Mouse (Mus musculus) forebrain, embryonic 16.5 days (tissue): ENCODE data around the gene Iars2. TPM values are rescaled to one million over a fixed set of nuclear protein-coding genes. Genes with fewer than 3 reads are reported as not detected.

ENCODE experiments used
- ATAC-seq: fragments of 200-750 bp; cut with Nextera tagmentation; 2 replicates; pipeline ENCODE4 v1.8.0; 2017; ENCODE audit warnings: mild to moderate bottlenecking, moderate library complexity
- H3K27ac ChIP-seq: fragments of 300-500 bp; sonication (generic); 2 replicates; pipeline ENCODE4 v1.5.1; 2014; ENCODE audit warnings: low read length, control low read depth
- H3K27me3 ChIP-seq: fragments of 300-500 bp; sonication (generic); replicated peaks from 2 replicates; pipeline ENCODE4 v1.6.1; 2014; ENCODE audit warnings: low read length; ENCODE audit not compliant: control insufficient read depth, insufficient read depth
- H3K36me3 ChIP-seq: fragments of 300-500 bp; sonication (generic); 2 replicates; pipeline ENCODE4 v1.6.1; 2014; ENCODE audit not compliant: control insufficient read depth, insufficient read depth
- H3K4me1 ChIP-seq: fragments of 300-500 bp; sonication (generic); replicated peaks from 2 replicates; pipeline ENCODE4 v1.6.1; 2014; ENCODE audit warnings: low read length; ENCODE audit not compliant: control insufficient read depth, insufficient read depth
- H3K4me2 ChIP-seq: fragments of 300-500 bp; sonication (generic); 2 replicates; pipeline ENCODE4 v1.6.1; 2014; ENCODE audit warnings: mild to moderate bottlenecking, low read length, control low read depth
- H3K4me3 ChIP-seq: fragments of 300-500 bp; sonication (generic); replicated peaks from 2 replicates; pipeline ENCODE4 v1.5.1; 2014; ENCODE audit warnings: mild to moderate bottlenecking, low read length, control low read depth
- H3K9ac ChIP-seq: fragments of 300-500 bp; sonication (generic); replicated peaks from 2 replicates; pipeline ENCODE4 v1.6.1; 2014; ENCODE audit warnings: low read depth, low read length, control low read depth
- H3K9me3 ChIP-seq: fragments of 300-500 bp; sonication (generic); 2 replicates; pipeline ENCODE4 v1.6.1; 2016; ENCODE audit warnings: low read length; ENCODE audit not compliant: control insufficient read depth
- WGBS: fragments of 180-500 bp; shearing (Covaris S2); extraction: QIAGEN DNeasy Blood & Tissue Kit; methylation state at CpG from one replicate; pipeline ENCODE4 v1.1.7; 2014; 5-methylcytosine and 5-hydroxymethylcytosine counted together
- polyA plus RNA-seq: library from polyadenylated mRNA; unstranded; fragments of >200 nt; fragmentation: Nextera tagmentation; extraction: Ambion mirVana; gene quantifications from 2 replicates; pipeline ENCODE4 v1.2.1, GENCODE M21; 2015

The Iars2 gene
- polyA plus RNA-seq, result 18.2 and 23.6 TPM in 2 replicates

DNA sequence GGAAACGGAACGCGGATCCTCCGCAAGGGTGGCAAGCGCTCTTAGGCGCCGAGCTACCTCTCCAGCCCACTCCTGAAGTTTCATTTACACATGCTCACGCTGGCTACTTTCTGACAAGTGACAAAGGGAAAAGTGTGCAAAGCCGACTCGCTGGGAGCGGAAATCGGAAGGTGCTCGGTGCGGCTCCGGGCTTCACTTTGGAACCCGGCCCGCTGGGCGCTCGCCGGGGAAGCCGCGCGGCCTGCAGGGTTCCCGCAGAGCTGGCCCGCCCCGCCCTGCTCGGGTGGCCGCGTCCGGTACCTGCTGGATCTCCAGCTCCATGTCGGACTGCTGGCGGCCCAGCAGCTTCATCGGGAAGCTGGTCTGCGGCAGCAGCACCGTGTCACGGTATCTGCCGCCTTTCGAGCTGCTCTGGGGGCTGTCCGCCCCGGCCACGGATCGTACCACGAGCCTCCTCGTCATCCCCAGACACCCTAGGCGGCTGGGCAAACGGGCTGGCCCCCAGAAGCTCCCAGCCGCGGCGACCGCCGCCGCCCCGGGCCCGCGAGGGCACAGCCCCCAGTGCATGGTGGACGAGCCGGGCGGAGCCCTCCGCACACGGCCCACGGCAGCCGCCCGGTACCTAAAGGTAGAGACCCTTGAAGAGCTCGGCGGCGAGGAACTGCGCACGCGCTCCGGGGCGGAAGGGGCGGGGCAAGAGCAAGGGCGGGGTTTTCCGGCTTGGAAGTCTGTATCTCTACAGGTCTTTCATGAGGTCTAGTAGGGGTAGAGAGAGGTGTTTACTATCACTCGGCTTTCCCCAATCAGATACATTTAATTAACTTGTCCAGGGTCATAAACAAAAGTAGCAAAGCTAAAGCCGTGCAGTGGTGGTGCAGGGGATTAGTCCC, at the start of gene Iars2:
TSS of gene Iars2 (minus strand) at position 676 of the 890 bp plus-strand sequence.
- peak; percentile 92 for ATAC-seq
- Histone ChIP-seq H3K4me3 (peak within 1 kb of the TSS; percentile 89), H3K4me2 (peak within 1 kb of the TSS; percentile 74), H3K9me3 (no peaks in the 10 kb centered on the region), H3K4me1 (peaks cover 21% of the 10 kb centered on the region), H3K27me3 (no peaks in the 10 kb centered on the region), H3K9ac (peak within 1 kb of the TSS; percentile 92), H3K36me3 (peaks cover 8% of the 10 kb centered on the region), H3K27ac (peak within 1 kb of the TSS; percentile 93)
- WGBS, result under 1% methylated on average over 76 of the region's 76 CpGs

DNA sequence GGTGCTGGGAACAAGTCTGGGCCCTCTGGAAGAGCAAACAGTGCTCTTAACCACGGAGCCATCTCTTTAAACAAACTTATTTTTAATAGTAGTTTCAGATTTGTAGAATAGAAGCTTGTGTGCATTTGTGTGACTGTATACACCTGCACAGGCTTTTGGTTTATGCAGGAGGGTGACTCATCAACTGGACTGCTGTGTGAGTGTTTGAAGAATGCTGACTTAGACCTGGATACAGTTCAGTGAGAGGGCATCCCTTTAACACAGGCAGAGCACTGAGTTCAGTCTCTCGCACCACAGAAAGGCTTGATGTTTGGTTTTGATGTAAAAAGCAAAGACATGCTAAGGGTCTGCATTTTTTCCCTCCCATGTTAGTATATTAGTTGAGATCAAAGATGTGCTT, 48.2 kb upstream of the Iars2 start:
- Histone ChIP-seq H3K4me2 (no peak overlapping the region), H3K36me3 (peaks cover 47% of the 10 kb centered on the region)
- no peak for ATAC-seq

DNA sequence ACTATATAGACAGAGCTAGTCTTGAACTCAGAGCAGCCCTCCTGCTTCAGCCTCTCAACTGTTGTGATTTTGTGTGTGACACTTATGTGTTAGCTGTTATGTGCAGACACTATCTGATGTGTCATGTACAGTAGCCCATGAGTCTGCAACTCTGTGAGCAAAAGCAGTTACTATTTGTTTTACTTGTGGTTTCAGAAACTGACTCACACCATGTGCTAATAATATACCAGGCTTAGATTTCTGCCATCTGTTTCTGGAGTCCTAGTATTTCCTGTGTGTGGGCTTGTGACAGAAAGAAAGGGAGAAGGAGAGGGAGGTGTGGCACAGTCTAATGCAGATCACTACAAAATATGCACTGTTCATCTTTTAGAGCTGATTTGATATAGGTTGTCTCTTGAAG, 47.2 kb upstream of the Iars2 start:
- Histone ChIP-seq H3K9me3 (no peaks in the 10 kb centered on the region), H3K27me3 (no peaks in the 10 kb centered on the region), H3K4me3 (no peak overlapping the region), H3K36me3 (peaks cover 46% of the 10 kb centered on the region), H3K4me1 (no peaks in the 10 kb centered on the region), H3K4me2 (no peak overlapping the region), H3K27ac (no peak overlapping the region), H3K9ac (no peak overlapping the region)
- ATAC-seq, result no peak

More for the DNA sequence above, 48.2 kb upstream of the Iars2 start:
- Histone ChIP-seq H3K27me3 (no peaks in the 10 kb centered on the region), H3K4me1 (no peaks in the 10 kb centered on the region), H3K9ac (no peak overlapping the region), H3K9me3 (no peaks in the 10 kb centered on the region), H3K27ac (no peak overlapping the region), H3K4me3 (no peak overlapping the region)
- WGBS, result 89% methylated on average over 2 of the region's 2 CpGs

DNA sequence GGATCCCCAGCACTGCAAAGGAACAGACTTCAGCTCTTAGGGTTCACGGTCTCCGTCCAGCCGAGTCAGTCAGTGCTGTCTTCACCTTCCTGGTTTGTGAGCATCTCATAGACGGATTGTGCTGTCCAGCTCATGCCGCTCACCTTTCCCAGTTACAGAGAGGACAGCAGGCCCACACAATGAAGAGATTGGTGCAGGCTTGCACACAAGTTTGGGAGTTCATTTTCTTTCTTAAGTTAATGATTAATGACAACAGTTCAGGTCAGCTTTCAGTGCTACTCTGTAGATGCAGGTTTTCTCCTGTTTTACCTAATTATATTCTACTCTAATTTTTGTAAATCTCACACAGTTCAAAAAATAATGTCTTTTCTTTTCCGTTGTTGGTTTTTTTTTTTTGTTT, 40.8 kb upstream of the Iars2 start:
- H3K27me3 ChIP-seq, result no peaks in the 10 kb centered on the region
- peaks cover 21% of the 10 kb centered on the region for H3K36me3 ChIP-seq

DNA sequence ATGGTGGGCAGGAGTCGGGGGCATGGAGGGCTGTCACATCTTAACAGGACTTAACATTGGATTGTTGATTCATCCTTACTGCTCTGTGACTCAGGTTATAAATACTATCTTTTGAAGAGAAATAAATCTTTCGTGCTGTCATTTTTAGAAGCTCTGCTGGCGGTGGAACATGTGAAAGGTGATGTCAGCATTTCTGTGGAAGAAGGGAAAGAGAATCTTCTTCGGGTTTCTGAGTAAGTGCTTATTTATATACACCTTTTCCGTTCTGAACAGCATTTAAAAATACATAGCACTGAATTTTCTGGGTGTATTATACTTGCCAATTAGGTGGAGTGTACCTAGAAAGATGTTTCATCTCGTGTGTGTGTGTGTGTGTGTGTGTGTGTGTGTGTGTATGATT, 38.2 kb upstream of the Iars2 start:
- H3K4me3 ChIP-seq, result no peak overlapping the region
- H3K27ac ChIP-seq, result no peak overlapping the region
- no peak overlapping the region for H3K4me2 ChIP-seq
- 89% methylated on average over 6 of the region's 6 CpGs for WGBS
- no peaks in the 10 kb centered on the region for H3K9me3 ChIP-seq
- no peaks in the 10 kb centered on the region for H3K27me3 ChIP-seq
- peaks cover 20% of the 10 kb centered on the region for H3K4me1 ChIP-seq
- ATAC-seq, result no peak
- H3K36me3 ChIP-seq, result peaks cover 13% of the 10 kb centered on the region
- no peak overlapping the region for H3K9ac ChIP-seq

More for the DNA sequence above, 40.8 kb upstream of the Iars2 start:
- Histone ChIP-seq H3K27ac (no peak overlapping the region), H3K4me2 (no peak overlapping the region), H3K4me3 (no peak overlapping the region), H3K9me3 (no peaks in the 10 kb centered on the region), H3K4me1 (peaks cover 9% of the 10 kb centered on the region; the same call in 1 of the 2 replicates), H3K9ac (no peak overlapping the region)
- ATAC-seq, result no peak
- WGBS, result 98% methylated on average over 6 of the region's 6 CpGs

DNA sequence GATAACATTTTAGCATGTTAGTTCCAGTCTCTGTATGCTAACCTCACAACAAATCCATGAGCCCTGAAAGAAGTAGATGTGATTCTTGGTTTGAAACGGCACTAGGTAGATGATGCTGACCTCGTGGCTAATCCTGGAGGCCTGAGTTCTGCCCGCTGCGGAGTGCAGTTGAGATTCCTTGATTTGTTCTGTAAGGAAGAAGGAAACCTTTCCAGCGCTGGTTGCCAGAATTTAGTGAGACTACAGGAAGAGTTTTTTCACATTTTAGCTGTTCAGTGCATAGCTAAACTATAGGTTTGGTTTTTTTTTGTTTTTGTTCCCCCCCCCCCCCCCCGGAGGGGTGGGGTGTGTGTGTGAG, 35.0 kb upstream of the Iars2 start:
- Histone ChIP-seq H3K27me3 (no peaks in the 10 kb centered on the region), H3K4me3 (peak overlapping the region; percentile 90), H3K9me3 (no peaks in the 10 kb centered on the region), H3K4me2 (peak overlapping the region; percentile 62), H3K9ac (no peak overlapping the region), H3K4me1 (peaks cover 26% of the 10 kb centered on the region), H3K27ac (no peak overlapping the region), H3K36me3 (no peaks in the 10 kb centered on the region)
- WGBS, result 35% methylated on average over 6 of the region's 6 CpGs
- no peak for ATAC-seq

DNA sequence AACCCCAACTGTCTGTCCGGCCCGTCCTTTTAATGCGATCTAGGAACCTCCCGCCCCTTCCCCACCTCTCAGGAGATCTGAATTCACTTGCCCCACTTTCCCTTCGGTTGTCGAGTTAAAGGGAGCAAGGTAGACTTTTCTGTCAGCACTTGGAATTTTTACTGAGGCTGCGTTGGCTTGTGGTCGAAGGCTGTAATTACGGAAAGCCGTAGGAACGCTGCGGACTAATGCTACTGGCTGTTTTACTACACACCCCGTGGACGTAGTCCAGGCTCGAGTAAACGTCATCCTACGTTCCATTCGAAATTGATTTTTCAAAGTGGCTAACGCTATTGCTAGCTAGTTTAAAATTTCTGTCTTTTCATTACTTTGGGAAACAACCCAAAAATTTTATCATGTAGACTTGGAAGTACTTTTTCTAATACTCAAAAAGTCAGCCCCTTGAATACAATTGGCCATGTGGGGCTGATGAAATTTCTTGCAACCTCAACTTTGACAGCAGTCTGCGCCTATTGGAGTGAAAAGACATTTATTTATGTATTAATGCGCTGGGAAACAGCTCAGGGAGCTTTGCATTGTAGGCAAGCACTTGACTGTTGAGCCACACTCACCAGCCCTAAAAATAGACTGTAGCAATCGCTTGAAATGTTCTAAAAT, 34.5 kb upstream of the Iars2 start:
- Histone ChIP-seq H3K9me3 (no peaks in the 10 kb centered on the region), H3K27me3 (no peaks in the 10 kb centered on the region), H3K36me3 (no peaks in the 10 kb centered on the region), H3K4me2 (peak overlapping the region; percentile 62), H3K9ac (peak overlapping the region; percentile 81), H3K4me1 (peaks cover 26% of the 10 kb centered on the region), H3K4me3 (peak overlapping the region; percentile 90), H3K27ac (peak overlapping the region; percentile 87)
- peak; percentile 18; the same call in 1 of the 2 replicates for ATAC-seq
- whole genome bisulfite sequencing, result 3% methylated on average over 22 of the region's 22 CpGs

DNA sequence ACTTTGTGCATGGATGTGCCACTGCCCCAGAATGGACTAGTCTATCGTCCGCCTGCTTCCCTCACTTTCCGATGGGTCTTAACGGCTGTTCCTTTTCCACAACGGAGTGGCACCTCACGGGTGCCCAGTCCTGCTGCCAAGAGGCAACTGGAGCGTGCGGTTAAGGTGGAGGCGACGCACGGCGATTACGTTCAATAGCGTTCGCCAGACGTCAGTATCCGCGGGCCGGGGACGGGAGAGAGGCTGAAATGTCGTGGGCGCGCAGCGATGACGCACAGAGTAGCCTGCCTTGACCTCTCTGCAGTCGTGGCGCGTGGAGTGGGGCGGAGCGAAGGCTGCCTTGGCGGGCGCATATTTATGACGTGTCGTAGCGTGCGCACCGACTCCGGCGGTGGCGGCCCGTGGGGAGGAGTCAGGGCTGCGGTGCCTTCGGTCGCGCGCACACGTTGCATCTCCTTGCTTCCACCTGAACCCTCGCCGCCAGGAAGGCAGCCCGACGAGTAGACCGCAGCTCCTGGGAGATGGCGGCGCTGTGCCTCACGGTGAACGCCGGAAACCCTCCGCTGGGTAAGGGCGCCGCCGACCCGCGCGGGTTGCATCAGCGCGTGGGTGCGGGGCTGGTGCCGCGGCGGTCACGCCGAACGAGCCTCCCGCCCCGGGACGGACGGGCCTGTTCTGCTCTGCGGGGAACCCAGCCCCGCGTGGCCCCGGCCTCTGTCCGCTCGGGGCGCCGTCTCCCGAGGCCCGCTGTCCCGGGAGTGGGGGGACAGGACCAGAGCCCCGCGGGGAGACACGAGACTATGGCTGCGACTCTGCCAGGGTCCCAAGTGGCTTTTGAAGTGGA, 33.7 kb upstream of the Iars2 start, which contains the start of gene Eprs:
TSS of gene Eprs (plus strand) at position 368 of the 844 bp plus-strand sequence.
- Histone ChIP-seq H3K9ac (peak within 1 kb of the TSS; percentile 86), H3K4me1 (peaks cover 26% of the 10 kb centered on the region), H3K27ac (peak within 1 kb of the TSS; percentile 91), H3K4me3 (peak within 1 kb of the TSS; percentile 90), H3K9me3 (no peaks in the 10 kb centered on the region), H3K4me2 (peak within 1 kb of the TSS; percentile 85), H3K27me3 (no peaks in the 10 kb centered on the region), H3K36me3 (no peaks in the 10 kb centered on the region; the same call in 1 of the 2 replicates)
- peak; percentile 96 for ATAC-seq
- under 1% methylated on average over 76 of the region's 92 CpGs for WGBS

DNA sequence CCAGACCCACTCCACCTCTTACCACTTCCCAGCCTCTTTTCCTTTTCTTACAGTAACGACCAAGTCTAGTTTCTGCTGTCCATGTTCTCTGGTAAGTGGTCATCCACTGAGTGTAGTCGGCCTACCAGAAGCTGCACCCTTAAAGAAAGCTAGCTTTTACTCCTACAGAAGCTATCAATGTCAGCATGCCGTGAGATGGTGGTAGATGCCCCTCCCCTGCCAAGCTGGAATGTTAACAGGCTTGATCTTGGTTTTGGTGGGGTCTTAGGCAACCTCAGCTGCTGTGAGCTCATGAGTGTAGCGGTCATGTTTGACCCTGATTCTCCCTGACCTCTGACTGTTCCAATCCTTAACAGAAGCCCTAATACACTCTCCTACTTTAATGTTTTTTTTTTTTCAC, 29.0 kb upstream of the Iars2 start:
- peaks cover 9% of the 10 kb centered on the region for H3K36me3 ChIP-seq
- H3K4me1 ChIP-seq, result peaks cover 7% of the 10 kb centered on the region
- WGBS, result 85% methylated on average over 4 of the region's 4 CpGs
- no peak overlapping the region for H3K4me2 ChIP-seq
- no peak overlapping the region for H3K27ac ChIP-seq
- no peaks in the 10 kb centered on the region for H3K9me3 ChIP-seq
- no peak for ATAC-seq
- H3K4me3 ChIP-seq, result no peak overlapping the region
- H3K9ac ChIP-seq, result no peak overlapping the region
- H3K27me3 ChIP-seq, result no peaks in the 10 kb centered on the region
